Mouse (Mus musculus) C2C12 (cell line): Measurements from ENCODE around the gene Olfr453.

Source experiments
- CEBPB ChIP-seq: IDR thresholded peaks from one replicate; pipeline ENCODE4 v1.6.1; 2011; ENCODE audit warnings: low read depth, mild to moderate bottlenecking, control low read depth, moderate library complexity
- CTCF ChIP-seq: IDR thresholded peaks from one replicate; pipeline ENCODE4 v1.5.1; 2011; ENCODE audit not compliant: control insufficient read depth, insufficient read depth, insufficient read length
- USF1 ChIP-seq: IDR thresholded peaks from one replicate; pipeline ENCODE4 v1.6.1; 2011; ENCODE audit warnings: low read depth, mild to moderate bottlenecking, control low read depth, moderate library complexity

GRCm38 (mm10) chr6:42692154-42692516, 47.0 kb upstream of the Olfr453 start:
- no peak for TF ChIP-seq CTCF
- TF ChIP-seq USF1, result no peak
- TF ChIP-seq CEBPB, result no peak
